Mouse (Mus musculus): ENCODE data around the gene Shkbp1. TPM values are rescaled to one million over a fixed set of nuclear protein-coding genes. Genes with fewer than 3 reads are reported as not detected.
A peak's percentile ranks its signal among the peaks of the same experiment; 100 is the strongest.

The Shkbp1 gene
- polyA plus RNA-seq, 1 experiment from 2014 or later = 34.1 TPM

GRCm38 (mm10) chr7:27360749-27361148, 4.9 kb upstream of the Shkbp1 start:
- H3K9me3 ChIP-seq (replicated peaks; ENCODE audit: low read length) = no peaks in the 10 kb centered on the region
- peaks cover 17% of the 10 kb centered on the region for H3K27me3 ChIP-seq (ENCODE audit: insufficient read depth, low read length)
- no peak overlapping the region for H3K4me3 ChIP-seq (replicated peaks; ENCODE audit: low read depth, low read length)
- no peak overlapping the region for H3K9ac ChIP-seq (ENCODE audit: low read depth, low read length)
- no peak overlapping the region for H3K27ac ChIP-seq
- H3K4me1 ChIP-seq (replicated peaks; ENCODE audit: insufficient read depth, low read length) = peaks cover 8% of the 10 kb centered on the region
- no peaks in the 10 kb centered on the region for H3K36me3 ChIP-seq (ENCODE audit: insufficient read depth, low read length)
- peak overlapping the region; percentile 38 for H3K4me2 ChIP-seq (ENCODE audit: low read length)
- DNase-seq (ENCODE audit: low spot score) = no peak
- ATAC-seq (replicated peaks; ENCODE audit: low FRiP score, low read depth) = no peak
- 53% methylated on average over 6 of the region's 6 CpGs for WGBS
- TF ChIP-seq CTCF (IDR thresholded peaks at IDR 0.05; ENCODE audit: low read depth) = no peak

GRCm38 (mm10) chr7:27359706-27360358, 4.0 kb upstream of the Shkbp1 start:
- no peak overlapping the region for H3K27ac ChIP-seq
- no peak for ATAC-seq (replicated peaks; ENCODE audit: low FRiP score, low read depth)
- H3K4me3 ChIP-seq (replicated peaks; ENCODE audit: low read depth, low read length) = no peak overlapping the region
- no peaks in the 10 kb centered on the region for H3K9me3 ChIP-seq (replicated peaks; ENCODE audit: low read length)
- peaks cover 8% of the 10 kb centered on the region for H3K4me1 ChIP-seq (replicated peaks; ENCODE audit: insufficient read depth, low read length)
- no peak for DNase-seq (ENCODE audit: low spot score)
- no peak for TF ChIP-seq CTCF (IDR thresholded peaks at IDR 0.05; ENCODE audit: low read depth)
- WGBS = 89% methylated on average over 9 of the region's 9 CpGs
- no peak overlapping the region for H3K9ac ChIP-seq (ENCODE audit: low read depth, low read length)
- H3K4me2 ChIP-seq (ENCODE audit: low read length) = no peak overlapping the region
- H3K36me3 ChIP-seq (ENCODE audit: insufficient read depth, low read length) = no peaks in the 10 kb centered on the region
- H3K27me3 ChIP-seq (ENCODE audit: insufficient read depth, low read length) = peaks cover 9% of the 10 kb centered on the region; the same call in 1 of the 2 replicates

GRCm38 (mm10) chr7:27359162-27359561, 3.3 kb upstream of the Shkbp1 start:
- no peak for TF ChIP-seq CTCF (IDR thresholded peaks at IDR 0.05; ENCODE audit: low read depth)
- H3K9ac ChIP-seq (ENCODE audit: low read depth, low read length) = no peak overlapping the region
- WGBS = 75% methylated on average over 2 of the region's 2 CpGs

GRCm38 (mm10) chr7:27357595-27357978, 1.8 kb upstream of the Shkbp1 start:
- H3K27ac ChIP-seq = peak overlapping the region; percentile 80; the same call in 1 of the 2 replicates
- no peak for TF ChIP-seq CTCF (IDR thresholded peaks at IDR 0.05; ENCODE audit: low read depth)
- DNase-seq (ENCODE audit: low spot score) (no peak), ATAC-seq (replicated peaks; ENCODE audit: low FRiP score, low read depth) (no peak)
- WGBS = 24% methylated on average over 3 of the region's 3 CpGs
- no peaks in the 10 kb centered on the region for H3K36me3 ChIP-seq (ENCODE audit: insufficient read depth, low read length)
- no peaks in the 10 kb centered on the region for H3K9me3 ChIP-seq (replicated peaks; ENCODE audit: low read length)
- H3K9ac ChIP-seq (ENCODE audit: low read depth, low read length) = no peak overlapping the region
- peak overlapping the region; percentile 57 for H3K4me3 ChIP-seq (replicated peaks; ENCODE audit: low read depth, low read length)
- no peaks in the 10 kb centered on the region for H3K27me3 ChIP-seq (ENCODE audit: insufficient read depth, low read length)
- peaks cover 14% of the 10 kb centered on the region for H3K4me1 ChIP-seq (replicated peaks; ENCODE audit: insufficient read depth, low read length)
- peak overlapping the region; percentile 82 for H3K4me2 ChIP-seq (ENCODE audit: low read length)

More at GRCm38 (mm10) chr7:27359162-27359561, 3.3 kb upstream of the Shkbp1 start:
- Histone ChIP-seq H3K4me3 (replicated peaks; ENCODE audit: low read depth, low read length) (no peak overlapping the region), H3K27ac (no peak overlapping the region), H3K36me3 (ENCODE audit: insufficient read depth, low read length) (no peaks in the 10 kb centered on the region), H3K9me3 (replicated peaks; ENCODE audit: low read length) (no peaks in the 10 kb centered on the region), H3K4me2 (ENCODE audit: low read length) (no peak overlapping the region), H3K27me3 (ENCODE audit: insufficient read depth, low read length) (peaks cover 2% of the 10 kb centered on the region; the same call in 1 of the 2 replicates), H3K4me1 (replicated peaks; ENCODE audit: insufficient read depth, low read length) (peaks cover 14% of the 10 kb centered on the region)
- ATAC-seq (replicated peaks; ENCODE audit: low FRiP score, low read depth) = no peak
- DNase-seq (ENCODE audit: low spot score) = no peak

DNA sequence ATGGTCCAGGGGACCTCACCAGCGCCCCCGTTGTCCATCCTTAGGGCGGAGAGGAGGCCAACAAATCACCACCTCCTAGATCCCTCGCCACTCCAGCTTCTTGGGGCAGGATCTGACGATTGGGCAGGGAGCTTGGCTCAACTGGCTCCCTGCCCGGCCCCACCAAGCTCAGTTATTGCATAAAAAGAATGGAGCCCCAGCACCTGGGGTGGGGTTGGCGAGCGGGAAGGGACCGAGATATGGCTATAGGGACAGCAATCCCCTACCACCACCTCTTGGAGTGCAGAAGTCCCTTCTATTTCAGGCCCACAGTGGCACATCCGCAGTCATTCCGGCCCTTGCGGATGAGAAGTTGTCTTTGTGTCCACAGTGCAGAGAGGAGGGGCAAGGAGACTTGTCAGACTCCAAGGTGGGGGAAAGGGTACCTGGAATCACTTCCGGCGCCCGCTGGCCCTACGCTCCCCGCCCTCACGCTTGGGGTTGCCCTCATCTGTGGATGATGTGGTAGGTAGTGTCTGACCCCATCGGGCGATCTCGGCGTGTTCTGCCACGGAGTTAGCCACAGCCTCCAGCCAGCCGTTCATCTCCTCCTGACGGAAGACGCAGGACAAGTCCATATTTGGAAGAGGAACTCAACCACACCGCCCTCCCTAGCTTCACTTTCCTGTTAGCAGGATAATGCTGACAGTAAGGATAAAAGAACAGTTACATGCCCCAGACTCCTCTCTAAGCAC, 1.2 kb upstream of the Shkbp1 start, which contains the start of gene Gm20479:
Gm20479 (minus strand) TSS at position 559 of the 734 bp plus-strand sequence.
- Histone ChIP-seq H3K27me3 (ENCODE audit: insufficient read depth, low read length) (no peaks in the 10 kb centered on the region), H3K4me3 (replicated peaks; ENCODE audit: low read depth, low read length) (peak within 1 kb of the TSS; percentile 57), H3K36me3 (ENCODE audit: insufficient read depth, low read length) (0 out of 2 replicates have a peak, but pooled peaks cover 3% of the 10 kb centered on the region), H3K4me2 (ENCODE audit: low read length) (peak within 1 kb of the TSS; percentile 82), H3K27ac (peak within 1 kb of the TSS; percentile 80), H3K4me1 (replicated peaks; ENCODE audit: insufficient read depth, low read length) (peaks cover 14% of the 10 kb centered on the region), H3K9me3 (replicated peaks; ENCODE audit: low read length) (no peaks in the 10 kb centered on the region), H3K9ac (ENCODE audit: low read depth, low read length) (peak within 1 kb of the TSS; percentile 54; the same call in 1 of the 2 replicates)
- peak; percentile 74 for DNase-seq (ENCODE audit: low spot score)
- no peak for ATAC-seq (replicated peaks; ENCODE audit: low FRiP score, low read depth)
- WGBS = 3% methylated on average over 27 of the region's 27 CpGs
- TF ChIP-seq CTCF (IDR thresholded peaks at IDR 0.05; ENCODE audit: low read depth) = no peak

- Histone ChIP-seq H3K36me3 (ENCODE audit: insufficient read depth, low read length) (0 out of 2 replicates have a peak, but pooled peaks cover 7% of the 10 kb centered on the region), H3K27me3 (ENCODE audit: insufficient read depth, low read length) (no peaks in the 10 kb centered on the region), H3K4me1 (replicated peaks; ENCODE audit: insufficient read depth, low read length) (peaks cover 14% of the 10 kb centered on the region; the same call in 1 of the 2 replicates), H3K9ac (ENCODE audit: low read depth, low read length) (peak overlapping the region; percentile 54; the same call in 1 of the 2 replicates), H3K4me2 (ENCODE audit: low read length) (peak overlapping the region; percentile 82), H3K9me3 (replicated peaks; ENCODE audit: low read length) (no peaks in the 10 kb centered on the region), H3K27ac (peak overlapping the region; percentile 80), H3K4me3 (replicated peaks; ENCODE audit: low read depth, low read length) (peak overlapping the region; percentile 57)
- peak; percentile 47 for ATAC-seq (replicated peaks; ENCODE audit: low FRiP score, low read depth)
- TF ChIP-seq CTCF (IDR thresholded peaks at IDR 0.05; ENCODE audit: low read depth) = no peak
- WGBS = 2% methylated on average over 16 of the region's 16 CpGs
- no peak for DNase-seq (ENCODE audit: low spot score)
Observed at GRCm38 (mm10) chr7:27356248-27356647, 429 bp upstream of the Shkbp1 start.
